Mouse (Mus musculus) heart, embryonic 15.5 days (tissue): Measurements from ENCODE around the gene Mindy2. TPM values are rescaled to one million over a fixed set of nuclear protein-coding genes. Genes with fewer than 3 reads are reported as not detected.

ENCODE experiments used
- ATAC-seq: fragments of 200-750 bp; cut with Nextera tagmentation; replicated peaks from 2 replicates; pipeline ENCODE4 v1.8.0; 2017; ENCODE audit warnings: low read depth, moderate TSS enrichment; ENCODE audit not compliant: insufficient number of reproducible peaks, insufficient read depth, low FRiP score
- H3K27ac ChIP-seq: fragments of 300-500 bp; sonication (generic); 2 replicates; pipeline ENCODE4 v1.5.1; 2015; ENCODE audit warnings: mild to moderate bottlenecking, inconsistent platforms
- H3K27me3 ChIP-seq: fragments of 300-500 bp; sonication (generic); 2 replicates; pipeline ENCODE4 v1.6.1; 2015; ENCODE audit warnings: inconsistent platforms
- H3K36me3 ChIP-seq: fragments of 300-500 bp; sonication (generic); 2 replicates; pipeline ENCODE4 v1.6.1; 2015; ENCODE audit warnings: mild to moderate bottlenecking, inconsistent platforms
- H3K4me1 ChIP-seq: fragments of 300-500 bp; sonication (generic); replicated peaks from 2 replicates; pipeline ENCODE4 v1.6.1; 2015; ENCODE audit warnings: inconsistent platforms
- H3K4me2 ChIP-seq: fragments of 300-500 bp; sonication (generic); 2 replicates; pipeline ENCODE4 v1.6.1; 2015; ENCODE audit warnings: inconsistent platforms, mild to moderate bottlenecking, moderate library complexity
- H3K4me3 ChIP-seq: fragments of 300-500 bp; sonication (generic); 2 replicates; pipeline ENCODE4 v1.5.1; 2015; ENCODE audit warnings: mild to moderate bottlenecking, inconsistent platforms
- H3K9ac ChIP-seq: fragments of 300-500 bp; sonication (generic); 2 replicates; pipeline ENCODE4 v1.6.1; 2015; ENCODE audit warnings: mild to moderate bottlenecking, inconsistent platforms
- H3K9me3 ChIP-seq: fragments of 300-500 bp; sonication (generic); replicated peaks from 2 replicates; pipeline ENCODE4 v1.6.1; 2016; ENCODE audit warnings: inconsistent platforms
- WGBS: fragments of 180-500 bp; shearing (Covaris S2); methylation state at CpG from one replicate; pipeline ENCODE4 v1.1.7; 2015; ENCODE audit warnings: mixed read lengths; 5-methylcytosine and 5-hydroxymethylcytosine counted together
- polyA plus RNA-seq: library from polyadenylated mRNA; unstranded; fragments of >200 nt; fragmentation: Nextera tagmentation; extraction: Ambion mirVana; gene quantifications from 2 replicates; pipeline ENCODE4 v1.2.1, GENCODE M21; 2015

The Mindy2 gene
- polyA plus RNA-seq, 1 experiment from 2014 or later, result 10.9 TPM

DNA sequence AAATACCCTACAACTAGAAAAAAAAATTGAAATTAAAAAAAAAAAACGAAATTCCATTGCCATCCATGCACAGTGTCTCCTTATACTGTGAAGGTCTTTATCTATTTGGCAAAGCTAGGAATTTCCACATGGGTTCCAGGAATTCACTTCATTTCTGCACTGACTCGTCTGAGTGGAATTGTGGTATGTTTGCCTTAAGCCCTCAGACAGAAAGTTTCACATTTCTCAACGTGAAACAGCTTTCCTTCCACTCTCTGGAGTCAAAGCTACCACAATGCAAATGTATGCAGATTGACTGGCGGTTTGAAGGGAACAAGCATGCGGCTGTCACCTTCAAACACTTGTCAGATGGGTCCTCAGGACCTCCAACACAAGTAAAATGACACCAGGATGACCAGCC lies 25.3 kb downstream of the Mindy2 start:
- no peak overlapping the region for H3K4me3 ChIP-seq
- peaks cover 3% of the 10 kb centered on the region; the same call in 1 of the 2 replicates for H3K4me1 ChIP-seq
- no peaks in the 10 kb centered on the region for H3K27me3 ChIP-seq
- no peak overlapping the region for H3K4me2 ChIP-seq
- H3K9ac ChIP-seq, result no peak overlapping the region
- WGBS, result 19% methylated on average over 5 of the region's 5 CpGs
- ATAC-seq, result no peak
- H3K36me3 ChIP-seq, result 0 out of 2 replicates have a peak, but pooled peaks cover 4% of the 10 kb centered on the region
- no peaks in the 10 kb centered on the region for H3K9me3 ChIP-seq
- H3K27ac ChIP-seq, result no peak overlapping the region

DNA sequence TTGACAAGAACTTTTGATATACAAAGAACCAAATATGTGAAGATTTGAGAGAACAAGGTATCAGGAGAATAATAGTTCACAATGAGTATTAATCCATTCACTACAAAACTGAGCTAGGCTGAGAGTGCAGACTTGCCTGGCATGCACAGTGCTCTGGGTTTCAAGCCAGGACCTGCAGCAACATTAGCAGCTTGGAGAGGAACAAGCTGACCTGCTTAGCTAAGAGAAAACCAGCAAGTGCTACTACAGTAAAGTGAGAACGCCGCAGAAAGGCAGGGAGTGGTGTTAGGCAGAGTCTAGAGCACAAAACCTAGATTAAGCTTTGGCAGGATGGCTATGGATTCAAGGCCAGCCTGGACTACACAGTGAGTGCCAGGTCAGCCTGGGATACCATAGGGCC lies 27.3 kb downstream of the Mindy2 start:
- 85% methylated on average over 2 of the region's 2 CpGs for WGBS
- ATAC-seq, result no peak
- H3K4me3 ChIP-seq, result no peak overlapping the region
- peaks cover 5% of the 10 kb centered on the region; the same call in 1 of the 2 replicates for H3K4me1 ChIP-seq
- H3K9me3 ChIP-seq, result no peaks in the 10 kb centered on the region
- H3K27ac ChIP-seq, result no peak overlapping the region
- H3K27me3 ChIP-seq, result no peaks in the 10 kb centered on the region
- peaks cover 2% of the 10 kb centered on the region; the same call in 1 of the 2 replicates for H3K36me3 ChIP-seq
- no peak overlapping the region for H3K9ac ChIP-seq
- H3K4me2 ChIP-seq, result no peak overlapping the region

DNA sequence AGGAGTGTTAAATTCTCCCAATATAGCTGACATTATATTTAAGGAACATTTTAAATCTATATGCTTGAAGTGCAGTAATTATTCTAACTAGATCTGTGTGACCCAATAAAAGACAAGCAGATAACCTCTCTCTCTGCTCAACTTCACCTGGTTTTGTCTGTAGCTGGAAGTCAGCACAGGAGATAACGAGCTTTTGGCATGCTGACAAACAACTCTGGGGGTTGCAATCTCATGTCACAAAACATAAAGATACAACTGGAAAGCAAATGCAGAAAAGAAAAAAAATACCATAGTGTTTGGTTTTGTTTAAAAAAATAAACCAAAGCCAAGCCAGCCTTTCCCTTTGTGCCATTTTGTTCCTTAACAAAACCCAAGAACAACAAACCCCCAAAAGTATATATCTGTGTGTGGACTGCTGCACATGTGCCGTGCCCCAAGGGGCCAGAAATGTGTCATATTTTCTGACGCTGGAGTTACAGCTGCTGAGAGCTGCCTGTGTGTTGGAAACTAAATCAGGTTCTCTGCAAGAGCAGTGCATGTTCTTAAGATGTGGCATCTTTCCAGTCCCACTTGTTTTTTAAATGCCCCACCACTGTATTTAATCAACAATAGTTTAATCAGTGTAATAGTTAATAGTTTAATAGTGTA lies 45.8 kb downstream of the Mindy2 start:
- no peaks in the 10 kb centered on the region for H3K27me3 ChIP-seq
- peaks cover 14% of the 10 kb centered on the region for H3K4me1 ChIP-seq
- no peak overlapping the region for H3K4me2 ChIP-seq
- H3K9me3 ChIP-seq, result no peaks in the 10 kb centered on the region
- no peak overlapping the region for H3K4me3 ChIP-seq
- no peak for ATAC-seq
- H3K36me3 ChIP-seq, result peaks cover 17% of the 10 kb centered on the region; the same call in 1 of the 2 replicates
- H3K9ac ChIP-seq, result no peak overlapping the region
- H3K27ac ChIP-seq, result peak overlapping the region; percentile 50
- 30% methylated on average over 3 of the region's 3 CpGs for whole genome bisulfite sequencing

DNA sequence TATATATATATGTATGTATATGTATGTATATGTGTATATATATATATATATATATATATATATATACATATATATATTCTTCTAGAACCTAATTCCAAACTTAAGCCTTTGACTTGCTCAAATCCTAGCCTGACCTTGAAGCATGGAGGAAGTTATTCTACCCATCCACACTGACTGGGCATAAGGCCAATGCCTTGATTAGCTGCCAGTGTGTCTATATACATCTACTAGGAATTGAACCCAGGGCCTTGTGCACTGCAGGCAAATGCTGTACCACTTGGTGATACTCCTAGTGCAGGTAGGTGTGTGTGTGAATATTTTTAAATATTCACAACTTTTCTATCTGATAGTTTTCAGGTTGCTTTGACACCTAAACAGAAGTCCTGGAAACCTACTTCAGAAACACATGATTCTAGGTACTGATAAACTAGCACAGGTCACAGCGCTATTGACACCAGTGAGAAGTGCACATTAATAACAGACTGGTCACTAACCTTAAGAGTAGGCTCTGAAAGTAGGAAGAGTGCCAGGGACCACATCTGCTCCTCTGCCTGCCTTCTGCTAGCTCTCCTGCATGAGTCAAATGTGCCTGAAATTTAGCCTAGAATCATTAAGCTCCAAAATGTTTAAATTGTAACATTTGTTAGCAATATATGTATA lies 54.7 kb downstream of the Mindy2 start:
- Histone ChIP-seq H3K36me3 (peaks cover 27% of the 10 kb centered on the region; the same call in 1 of the 2 replicates), H3K4me2 (no peak overlapping the region), H3K27ac (no peak overlapping the region), H3K9me3 (no peaks in the 10 kb centered on the region), H3K9ac (no peak overlapping the region), H3K27me3 (no peaks in the 10 kb centered on the region), H3K4me3 (no peak overlapping the region), H3K4me1 (no peaks in the 10 kb centered on the region)
- no peak for ATAC-seq
- WGBS, result 93% methylated on average over 1 of the region's 1 CpGs

DNA sequence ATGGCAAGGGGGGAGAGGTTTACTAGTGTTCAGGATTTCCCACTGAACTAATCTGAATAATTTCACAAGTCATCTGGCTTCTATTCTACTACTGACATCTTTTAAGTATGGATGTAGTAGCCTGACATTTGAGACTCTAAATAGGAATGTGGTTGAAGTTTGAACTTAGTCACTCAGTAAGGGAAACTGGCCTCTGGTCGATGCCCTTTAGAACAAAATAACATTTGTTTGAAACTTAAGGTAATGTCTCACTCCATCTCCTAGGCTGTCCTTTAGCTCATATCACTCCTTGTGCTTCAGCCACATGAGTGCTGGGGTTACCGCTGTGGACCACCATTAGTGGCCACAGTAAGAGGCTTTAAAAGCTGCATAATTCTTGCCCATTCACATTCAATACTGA lies 58.7 kb downstream of the Mindy2 start:
- WGBS, result 92% methylated on average over 2 of the region's 2 CpGs
- peaks cover 17% of the 10 kb centered on the region for H3K36me3 ChIP-seq
- no peaks in the 10 kb centered on the region for H3K4me1 ChIP-seq
- no peak overlapping the region for H3K27ac ChIP-seq
- H3K27me3 ChIP-seq, result no peaks in the 10 kb centered on the region
- no peak overlapping the region for H3K4me2 ChIP-seq
- H3K4me3 ChIP-seq, result no peak overlapping the region
- ATAC-seq, result no peak
- no peaks in the 10 kb centered on the region for H3K9me3 ChIP-seq
- no peak overlapping the region for H3K9ac ChIP-seq

DNA sequence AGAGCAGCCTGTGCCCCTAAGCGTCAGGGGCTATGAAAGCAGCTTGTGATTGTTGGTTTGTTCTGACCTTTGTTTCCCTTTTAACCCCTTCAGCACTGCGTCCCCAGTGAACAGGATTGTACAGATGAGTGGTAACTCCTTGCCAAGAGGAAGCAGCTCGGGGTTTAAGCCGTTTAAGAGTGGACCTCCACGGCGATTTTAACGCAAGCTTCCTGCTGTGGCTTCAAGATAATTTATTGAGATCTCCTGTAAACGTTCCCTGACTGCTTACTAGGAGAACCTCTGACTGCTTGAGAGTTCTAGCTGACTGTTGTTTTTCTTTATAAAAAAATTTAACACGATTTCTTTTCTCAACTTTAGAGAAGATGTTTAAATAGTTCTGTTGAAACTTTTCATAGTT lies 65.5 kb downstream of the Mindy2 start:
- ATAC-seq, result no peak
- H3K9me3 ChIP-seq, result no peaks in the 10 kb centered on the region
- 66% methylated on average over 9 of the region's 9 CpGs for WGBS
- no peak overlapping the region for H3K9ac ChIP-seq
- H3K4me3 ChIP-seq, result no peak overlapping the region
- no peaks in the 10 kb centered on the region for H3K4me1 ChIP-seq
- H3K27me3 ChIP-seq, result no peaks in the 10 kb centered on the region
- peaks cover 70% of the 10 kb centered on the region for H3K36me3 ChIP-seq
- no peak overlapping the region for H3K27ac ChIP-seq
- H3K4me2 ChIP-seq, result no peak overlapping the region

DNA sequence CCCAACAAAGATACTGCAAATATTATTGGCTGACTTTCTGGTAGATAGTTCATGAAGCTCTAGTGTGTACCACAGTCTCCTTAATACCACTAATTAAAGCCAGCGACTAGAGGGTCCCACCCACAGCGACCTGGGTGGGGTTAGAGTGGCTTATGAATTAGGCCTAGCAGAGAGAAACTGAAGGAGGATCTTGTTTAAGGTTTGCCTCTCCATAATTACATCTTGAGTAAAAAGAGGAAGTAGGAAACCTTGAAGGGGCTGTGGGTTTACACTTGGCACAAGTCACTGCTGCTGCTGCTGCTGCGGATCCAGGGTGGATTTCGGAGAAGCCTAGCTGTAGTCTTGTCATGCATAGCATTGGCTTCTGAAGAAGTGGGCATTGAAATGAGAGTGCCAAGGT lies 66.2 kb downstream of the Mindy2 start:
- 89% methylated on average over 4 of the region's 4 CpGs for WGBS
- Histone ChIP-seq H3K9me3 (no peaks in the 10 kb centered on the region), H3K27me3 (no peaks in the 10 kb centered on the region), H3K4me3 (no peak overlapping the region), H3K9ac (no peak overlapping the region), H3K4me2 (no peak overlapping the region), H3K36me3 (peaks cover 77% of the 10 kb centered on the region), H3K27ac (no peak overlapping the region), H3K4me1 (no peaks in the 10 kb centered on the region)
- ATAC-seq, result no peak

DNA sequence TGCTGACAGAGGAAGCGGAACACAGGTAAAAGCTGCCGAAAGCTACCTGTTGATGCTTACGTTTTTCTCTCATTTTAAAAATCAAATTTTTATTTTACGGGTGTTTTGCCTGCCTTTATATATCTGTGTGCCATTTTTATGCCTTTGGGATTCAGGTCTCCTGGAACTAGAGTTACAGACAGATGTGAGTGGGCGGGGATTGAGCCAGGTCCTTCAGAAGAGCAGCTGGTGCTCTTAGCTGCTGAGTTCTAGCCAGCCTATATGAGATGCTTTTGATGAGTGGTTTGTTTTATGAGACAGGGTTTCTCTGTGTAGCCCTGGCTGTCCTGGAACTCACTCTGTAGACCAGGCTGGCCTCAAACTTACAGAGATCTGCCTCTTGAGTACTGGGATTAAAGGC lies 69.8 kb downstream of the Mindy2 start:
- H3K27ac ChIP-seq, result no peak overlapping the region
- no peak overlapping the region for H3K4me3 ChIP-seq
- no peak for ATAC-seq
- WGBS, result 93% methylated on average over 5 of the region's 5 CpGs
- H3K27me3 ChIP-seq, result no peaks in the 10 kb centered on the region
- peaks cover 74% of the 10 kb centered on the region for H3K36me3 ChIP-seq
- no peaks in the 10 kb centered on the region for H3K9me3 ChIP-seq
- H3K9ac ChIP-seq, result no peak overlapping the region
- H3K4me2 ChIP-seq, result no peak overlapping the region
- H3K4me1 ChIP-seq, result no peaks in the 10 kb centered on the region

DNA sequence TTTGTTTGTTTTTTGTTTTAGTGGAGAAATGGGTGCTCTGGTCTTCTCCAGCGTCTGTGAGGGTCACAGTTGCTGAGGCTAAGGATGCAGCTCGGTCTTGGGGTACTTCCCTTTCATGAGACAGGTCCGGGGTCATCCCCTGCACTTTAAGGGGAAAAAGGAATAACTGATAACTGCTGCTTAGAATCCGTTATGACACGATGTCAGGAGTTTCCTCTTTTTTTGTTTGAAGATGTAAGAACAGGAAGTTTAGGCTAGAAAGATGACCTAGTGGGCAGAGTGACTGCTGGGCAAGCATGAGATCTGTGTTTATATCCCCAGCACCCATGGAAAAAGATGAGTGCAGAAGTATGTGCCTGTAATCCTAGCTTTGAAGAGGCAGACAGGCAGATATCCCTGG lies 71.8 kb downstream of the Mindy2 start:
- ATAC-seq, result no peak
- 71% methylated on average over 5 of the region's 5 CpGs for WGBS

DNA sequence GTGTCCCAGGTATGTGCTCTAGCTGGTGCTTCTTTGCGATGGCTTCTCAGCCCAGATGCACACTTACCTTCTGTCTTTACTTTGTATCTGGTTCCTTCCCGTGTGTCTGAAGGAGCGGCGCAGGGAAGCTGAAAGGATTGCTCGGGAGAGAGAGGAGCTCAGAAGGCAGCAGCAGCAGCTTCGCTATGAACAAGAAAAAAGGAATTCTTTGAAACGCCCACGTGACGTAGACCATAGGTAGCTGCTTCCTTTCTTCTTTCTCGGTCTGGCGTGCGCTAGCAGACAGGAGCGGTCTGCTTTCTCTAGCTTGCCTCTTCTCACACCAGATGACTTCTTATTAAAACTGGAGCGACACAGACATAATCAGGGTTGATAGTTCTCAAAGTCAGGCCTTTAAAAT lies 72.3 kb downstream of the Mindy2 start:
- peaks cover 76% of the 10 kb centered on the region for H3K36me3 ChIP-seq
- no peaks in the 10 kb centered on the region for H3K4me1 ChIP-seq
- H3K9ac ChIP-seq, result no peak overlapping the region
- no peaks in the 10 kb centered on the region for H3K9me3 ChIP-seq
- no peak overlapping the region for H3K4me2 ChIP-seq
- no peak overlapping the region for H3K4me3 ChIP-seq
- WGBS, result 86% methylated on average over 14 of the region's 14 CpGs
- ATAC-seq, result no peak
- H3K27ac ChIP-seq, result no peak overlapping the region
- H3K27me3 ChIP-seq, result no peaks in the 10 kb centered on the region

More for the DNA sequence above, 71.8 kb downstream of the Mindy2 start:
- Histone ChIP-seq H3K9ac (no peak overlapping the region), H3K27me3 (no peaks in the 10 kb centered on the region), H3K4me3 (no peak overlapping the region), H3K36me3 (peaks cover 75% of the 10 kb centered on the region), H3K4me2 (no peak overlapping the region), H3K9me3 (no peaks in the 10 kb centered on the region), H3K27ac (no peak overlapping the region), H3K4me1 (no peaks in the 10 kb centered on the region)

DNA sequence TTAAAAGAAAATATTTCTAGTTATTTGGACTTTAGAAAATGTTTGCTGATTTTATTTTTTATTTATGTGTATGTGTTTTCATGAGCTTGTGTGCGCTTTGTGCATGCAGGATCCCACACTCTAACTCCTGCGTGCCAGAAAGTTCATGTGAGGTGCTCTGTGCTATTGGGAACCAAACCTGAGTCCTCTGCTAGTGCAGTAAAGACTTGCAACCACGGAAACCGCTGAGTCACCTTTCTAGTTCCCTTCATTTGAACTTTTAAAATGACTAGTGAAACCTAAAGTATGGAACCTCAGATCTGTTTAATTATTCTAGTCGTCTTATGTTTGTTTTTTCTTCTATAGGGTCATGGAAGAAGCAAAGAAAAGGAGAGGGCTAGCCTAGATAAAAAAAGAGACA lies 76.0 kb downstream of the Mindy2 start:
- Histone ChIP-seq H3K36me3 (peaks cover 51% of the 10 kb centered on the region), H3K27me3 (no peaks in the 10 kb centered on the region), H3K4me2 (no peak overlapping the region), H3K27ac (no peak overlapping the region), H3K9ac (no peak overlapping the region), H3K4me1 (no peaks in the 10 kb centered on the region), H3K9me3 (no peaks in the 10 kb centered on the region), H3K4me3 (no peak overlapping the region)
- no peak for ATAC-seq
- WGBS, result 87% methylated on average over 5 of the region's 5 CpGs

DNA sequence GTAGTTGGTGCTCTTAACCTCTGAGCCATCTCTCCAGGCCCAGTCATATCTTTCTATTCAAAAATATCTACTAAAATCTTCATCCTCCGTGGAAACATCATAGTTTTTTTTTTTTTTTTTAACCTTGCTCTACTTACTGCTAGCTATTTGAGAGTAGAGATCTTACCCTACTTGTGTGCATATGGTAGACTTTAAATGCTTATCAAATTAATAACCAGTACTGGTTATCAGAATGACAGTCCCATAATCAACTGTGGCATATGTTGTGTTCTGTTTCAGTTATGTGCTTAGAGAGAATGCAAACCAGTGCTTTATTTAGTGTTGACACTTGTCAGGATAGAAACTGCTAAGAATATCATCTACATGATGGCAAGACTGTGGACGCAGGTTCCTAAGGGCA lies 78.9 kb downstream of the Mindy2 start:
- ATAC-seq, result no peak
- peaks cover 53% of the 10 kb centered on the region for H3K36me3 ChIP-seq
- 87% methylated on average over 2 of the region's 2 CpGs for WGBS
- H3K27ac ChIP-seq, result no peak overlapping the region
- H3K9ac ChIP-seq, result no peak overlapping the region
- H3K4me3 ChIP-seq, result no peak overlapping the region
- H3K4me1 ChIP-seq, result no peaks in the 10 kb centered on the region
- H3K4me2 ChIP-seq, result no peak overlapping the region
- H3K27me3 ChIP-seq, result no peaks in the 10 kb centered on the region
- no peaks in the 10 kb centered on the region for H3K9me3 ChIP-seq
